Mouse (Mus musculus) testis, adult 2 months (tissue): ENCODE measurements around the gene Cstb.

Experiments
- CTCF ChIP-seq: fragments of 200-500 bp; IDR thresholded peaks from 2 replicates; pipeline ENCODE4 v1.5.1; 2012; ENCODE audit warnings: low read depth, mild to moderate bottlenecking, inconsistent platforms, low read length, moderate library complexity; ENCODE audit not compliant: control insufficient read depth, insufficient read depth, insufficient replicate concordance
- POLR2A ChIP-seq: fragments of 200-500 bp; IDR thresholded peaks from 2 replicates; pipeline ENCODE4 v1.6.1; 2012; ENCODE audit warnings: low read depth, mild to moderate bottlenecking, inconsistent platforms, low read length, moderate library complexity; ENCODE audit not compliant: control insufficient read depth

GRCm38 (mm10) chr10:78388216-78388980 is 37.1 kb upstream of the Cstb start:
- TF ChIP-seq POLR2A = no peak
- TF ChIP-seq CTCF = no peak
